Mouse (Mus musculus) activated CD4-positive, CD25-positive, alpha-beta regulatory T cell, adult 4 months (primary cell): ENCODE results near the gene Ncs1. TPM values are rescaled to one million over a fixed set of nuclear protein-coding genes. Genes with fewer than 3 reads are reported as not detected.

Source experiments
- ATAC-seq: one replicate; pipeline ENCODE4 v1.8.0; 2017
- polyA plus RNA-seq, 2 experiments: library from polyadenylated mRNA; unstranded; fragments of 100-300 nt; shearing (Covaris generic); gene quantifications; one replicate each; pipeline ENCODE4 v1.2.1; 2017

Ncs1 gene
- polyA plus RNA-seq, 2 experiments from 2014 or later: 0.53 to 1.4 TPM

DNA sequence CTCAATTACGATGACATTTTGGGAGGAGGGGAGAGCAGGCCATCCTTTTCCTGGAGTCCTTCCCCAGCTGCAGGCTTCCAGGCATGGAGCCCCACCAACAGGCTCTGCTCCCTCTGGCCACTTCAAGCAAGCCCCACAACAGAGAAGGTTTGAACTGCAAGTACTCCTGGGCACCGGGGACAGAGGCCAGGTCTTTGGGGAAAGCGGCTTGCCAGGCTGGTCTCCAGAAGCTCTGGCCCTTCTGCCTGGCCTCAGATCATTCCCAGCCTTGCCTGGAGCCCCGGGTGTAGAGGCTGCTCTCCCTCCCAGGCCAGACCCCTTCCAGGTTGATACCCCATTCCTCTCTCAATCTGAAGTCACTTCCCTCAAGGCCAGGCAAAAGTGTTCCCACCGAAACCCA lies 572 bp upstream of the Ncs1 start:
- ATAC-seq: no peak

DNA sequence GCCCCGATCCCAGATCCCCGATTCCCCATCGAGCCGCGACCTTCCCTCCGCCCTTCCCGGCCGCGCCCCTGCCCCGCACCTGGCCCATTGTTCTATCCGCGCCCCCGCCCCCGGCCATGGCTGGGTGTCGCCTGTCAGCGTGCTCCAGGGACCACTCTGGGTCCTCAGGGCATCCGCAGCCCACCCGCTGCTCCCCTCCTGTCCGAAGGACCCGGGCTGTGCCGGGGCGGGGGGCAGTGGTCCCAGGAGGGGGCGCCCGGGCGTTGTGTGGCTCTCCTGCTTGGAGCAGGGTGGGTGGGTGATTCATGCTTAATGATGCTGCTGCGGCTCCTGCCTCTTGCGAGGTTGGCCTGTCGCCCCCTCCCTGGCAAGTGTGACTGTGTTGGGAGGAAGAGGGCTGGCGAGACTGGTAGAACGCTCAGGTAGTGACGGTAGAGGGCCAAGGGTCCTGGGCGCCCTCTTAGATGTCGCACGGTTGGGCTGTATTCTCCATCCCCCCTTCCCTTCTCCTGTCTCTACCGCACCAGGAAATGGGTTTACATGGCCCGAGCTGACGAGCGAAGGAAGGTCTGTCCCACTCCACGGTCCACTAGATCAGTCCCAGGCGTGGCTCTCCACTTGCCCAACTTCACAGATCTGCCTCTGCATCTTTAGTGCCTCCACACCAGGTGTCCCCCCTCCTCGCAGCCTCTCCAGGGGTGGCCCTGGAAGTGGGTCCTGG lies 788 bp downstream of the Ncs1 start:
- ATAC-seq: no peak

- ATAC-seq: no peak
Measured at GRCm38 (mm10) chr2:31248856-31249255, 3.2 kb downstream of the Ncs1 start.

- ATAC-seq: no peak
Measured at GRCm38 (mm10) chr2:31252167-31252566, 6.5 kb downstream of the Ncs1 start.

DNA sequence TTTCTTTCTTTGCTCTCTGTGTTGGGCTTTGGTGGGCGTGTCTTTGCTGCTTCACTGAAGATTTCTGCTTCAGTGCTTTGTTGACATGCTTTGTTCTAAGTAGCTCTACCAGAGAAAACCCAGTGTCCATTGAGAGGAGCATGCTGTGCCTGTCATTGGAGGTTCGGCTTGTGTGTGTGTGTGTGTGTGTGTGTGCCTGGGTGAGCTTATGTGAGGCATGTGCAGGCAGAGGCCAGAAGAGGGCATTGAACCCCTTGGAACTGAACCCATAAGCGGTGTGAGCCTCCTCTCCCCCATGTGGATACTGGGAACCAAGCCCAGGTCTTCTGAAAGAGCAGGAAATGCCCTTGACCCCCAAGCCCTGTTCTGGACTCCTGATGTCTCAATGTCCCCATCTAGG lies 7.8 kb downstream of the Ncs1 start:
- no peak for ATAC-seq

DNA sequence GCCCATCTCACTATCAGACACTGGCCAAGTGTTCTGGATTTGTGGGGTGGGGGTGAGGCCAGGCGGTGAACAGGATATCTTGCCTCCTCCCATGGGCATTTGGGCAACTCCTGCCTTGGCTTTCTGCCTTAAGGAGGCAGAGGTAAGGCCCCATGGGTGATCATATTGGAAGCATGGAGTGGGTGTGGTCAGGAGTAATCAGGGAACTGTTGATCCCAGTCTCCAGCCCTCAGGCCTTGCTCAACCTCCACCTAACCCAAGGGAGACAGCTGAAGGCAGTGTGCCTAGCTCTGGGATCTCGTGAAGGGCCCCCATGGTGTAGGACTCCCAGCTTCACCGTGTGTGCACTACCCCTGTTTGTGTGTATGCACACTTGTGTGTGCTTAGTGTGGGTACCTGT lies 9.2 kb downstream of the Ncs1 start:
- no peak for ATAC-seq

GRCm38 (mm10) chr2:31255952-31256938 lies 10.6 kb downstream of the Ncs1 start:
- ATAC-seq: peak; percentile 98

DNA sequence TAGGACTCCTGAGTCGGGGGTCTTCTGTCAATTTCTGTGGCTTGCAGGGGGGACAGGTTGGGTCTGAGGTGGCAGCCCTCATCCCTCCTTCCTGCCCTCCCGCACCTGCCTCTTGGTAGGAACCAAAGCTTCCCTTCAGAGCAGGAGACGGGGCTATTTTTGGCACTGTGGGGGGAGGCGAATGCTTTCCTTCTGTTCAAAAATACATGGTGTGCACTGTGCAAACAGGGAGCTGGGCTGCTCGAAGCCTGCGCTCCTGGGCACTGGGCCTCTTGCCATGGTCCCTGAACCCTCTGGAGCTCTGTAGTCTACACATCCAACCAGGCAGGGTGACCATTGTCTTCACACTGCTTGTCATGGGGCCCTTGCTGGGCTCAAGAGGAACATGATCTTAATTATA lies 11.5 kb downstream of the Ncs1 start:
- no peak for ATAC-seq

DNA sequence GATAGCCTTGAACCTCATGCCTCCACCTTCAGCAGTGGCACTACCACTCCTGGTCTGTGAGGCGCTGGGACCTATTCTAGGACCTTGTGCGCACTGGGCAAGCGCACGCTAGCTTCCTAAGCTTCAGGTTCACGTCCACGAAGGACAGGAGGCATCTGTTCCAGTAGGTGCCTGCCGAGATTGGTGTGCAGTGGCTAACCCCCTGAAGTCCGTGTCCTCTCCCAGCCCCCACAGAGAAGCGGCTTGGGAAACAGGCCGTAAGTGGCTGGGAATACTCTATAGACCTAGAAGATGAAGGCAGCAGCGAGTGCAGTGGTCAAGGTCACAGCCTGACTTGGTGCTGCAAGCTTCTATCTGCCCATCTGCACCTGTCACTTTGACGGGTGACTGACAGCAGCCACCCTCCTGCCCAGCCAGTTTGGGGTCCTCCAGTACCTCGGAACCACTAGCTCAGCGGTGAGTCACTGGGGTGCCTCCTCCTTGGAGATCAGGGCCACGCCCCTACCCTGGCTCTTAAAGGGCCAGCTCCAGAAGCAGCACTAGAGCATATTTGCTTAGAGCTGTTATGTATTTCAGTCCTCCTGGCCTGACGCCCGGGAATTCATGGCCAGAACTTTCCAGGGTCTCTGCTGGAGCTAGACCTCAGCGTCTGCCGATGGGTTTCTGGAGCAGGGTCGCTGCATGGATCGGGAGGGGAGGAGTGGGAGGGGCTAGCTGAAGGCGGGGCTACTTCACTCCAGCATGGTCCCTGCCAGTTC lies 13.2 kb downstream of the Ncs1 start:
- ATAC-seq: peak; percentile 38

DNA sequence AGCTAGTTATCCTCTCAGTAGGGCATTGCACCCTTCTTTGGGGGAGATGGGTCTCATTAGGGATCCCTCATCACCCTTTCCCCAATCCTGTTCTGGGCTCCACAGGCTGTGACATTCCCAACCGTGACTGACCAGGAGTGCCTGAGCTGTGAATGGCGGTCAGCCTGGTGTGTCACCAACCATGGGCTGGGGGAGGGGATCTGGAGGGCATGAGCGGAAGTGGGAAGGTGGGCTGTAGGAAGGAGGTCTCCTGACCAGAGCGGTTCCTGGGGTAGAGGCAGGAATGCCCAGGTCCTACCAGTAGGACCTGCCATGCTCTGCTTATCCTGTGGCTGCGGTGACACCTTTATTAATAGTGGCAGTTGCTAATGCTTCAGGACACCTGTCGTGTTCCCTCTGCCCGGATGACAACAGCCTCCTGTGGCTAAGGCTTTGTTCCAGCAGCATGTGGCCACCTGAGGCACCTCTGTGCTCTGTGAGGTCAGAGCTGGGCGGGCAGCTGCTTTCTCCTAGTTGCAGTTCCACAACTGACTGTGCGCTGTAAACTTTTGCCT lies 13.8 kb downstream of the Ncs1 start:
- ATAC-seq: no peak

GRCm38 (mm10) chr2:31260549-31260948 lies 14.9 kb downstream of the Ncs1 start:
- ATAC-seq: no peak

DNA sequence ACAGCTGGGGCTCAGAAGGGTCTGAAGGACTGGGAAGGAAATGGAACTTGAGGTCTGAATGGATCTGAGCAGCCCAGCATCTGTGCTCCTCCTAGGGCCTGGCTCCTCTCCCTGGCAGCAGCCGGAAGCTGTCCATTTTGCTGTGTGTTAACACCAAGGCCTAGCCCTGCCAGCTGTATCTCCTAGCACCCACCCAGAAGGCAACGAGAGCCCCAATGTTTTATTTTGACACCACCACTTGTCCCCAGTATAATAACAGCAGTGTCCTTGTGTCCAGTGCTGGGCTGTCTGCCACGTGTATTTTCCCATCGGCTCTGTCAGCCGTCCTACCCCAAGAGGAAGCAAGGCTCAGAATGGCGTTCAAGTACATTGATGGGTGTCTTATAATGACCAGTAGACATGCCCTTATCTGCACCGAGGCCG lies 17.4 kb downstream of the Ncs1 start:
- ATAC-seq: no peak

DNA sequence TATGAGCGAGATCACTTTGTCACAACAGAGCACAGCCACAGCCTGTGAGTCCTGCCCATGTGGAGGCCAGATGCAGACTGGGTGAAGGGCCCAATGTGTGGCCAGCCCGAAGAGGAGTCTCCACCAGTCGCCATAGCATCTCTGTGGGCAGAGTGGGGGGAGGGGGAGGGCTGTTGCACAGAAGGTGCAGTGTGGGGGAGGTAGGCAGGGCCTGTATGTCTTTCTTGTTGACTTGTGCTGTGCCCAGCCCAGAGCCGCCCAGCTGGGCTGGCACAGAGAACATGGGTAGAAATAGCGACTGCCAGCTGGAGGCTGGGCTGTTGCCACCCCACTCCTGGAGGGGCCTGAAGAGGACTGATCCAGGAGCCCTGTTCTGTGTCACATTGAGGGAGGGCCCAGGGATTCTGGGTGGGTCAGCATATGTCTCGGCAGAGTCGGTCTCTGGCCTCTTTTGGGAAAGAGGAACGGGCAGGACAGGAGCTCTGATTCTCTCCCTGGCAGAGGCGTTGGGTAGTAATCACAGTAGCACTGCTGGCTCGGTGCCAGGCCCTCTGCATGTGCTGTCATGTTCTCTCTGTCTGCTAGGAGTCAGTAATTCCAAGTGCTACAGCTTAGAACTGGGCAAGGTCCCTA lies 18.2 kb downstream of the Ncs1 start:
- ATAC-seq: no peak

- no peak for ATAC-seq
Measured at GRCm38 (mm10) chr2:31267447-31267846, 21.8 kb downstream of the Ncs1 start.

- ATAC-seq: no peak
Measured at GRCm38 (mm10) chr2:31268631-31269030, 23.0 kb downstream of the Ncs1 start.

- ATAC-seq: no peak
Measured at GRCm38 (mm10) chr2:31269188-31269587, 23.6 kb downstream of the Ncs1 start.

GRCm38 (mm10) chr2:31269847-31270246 lies 24.2 kb downstream of the Ncs1 start:
- no peak for ATAC-seq

- ATAC-seq: no peak
Measured at GRCm38 (mm10) chr2:31270470-31270869, 24.8 kb downstream of the Ncs1 start.

DNA sequence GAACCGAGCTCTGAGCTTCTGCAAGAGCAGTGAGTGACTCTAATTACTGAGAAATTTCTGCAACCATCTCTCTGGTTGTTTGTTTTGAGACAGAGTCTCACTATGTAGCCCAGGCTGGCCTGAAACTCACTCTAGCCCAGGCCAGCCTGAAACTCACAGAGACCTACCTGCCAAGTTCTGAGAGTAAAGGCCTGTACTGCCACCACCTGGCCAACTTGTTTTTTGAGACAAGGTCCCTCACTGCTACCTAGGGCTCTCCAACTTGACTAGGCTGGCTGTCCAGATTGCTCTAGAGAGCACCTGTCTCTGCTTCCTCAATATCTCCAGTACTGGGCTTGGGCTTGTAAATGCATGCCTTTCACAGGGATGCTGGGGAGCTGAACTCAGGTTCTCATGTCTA lies 25.4 kb downstream of the Ncs1 start:
- no peak for ATAC-seq

DNA sequence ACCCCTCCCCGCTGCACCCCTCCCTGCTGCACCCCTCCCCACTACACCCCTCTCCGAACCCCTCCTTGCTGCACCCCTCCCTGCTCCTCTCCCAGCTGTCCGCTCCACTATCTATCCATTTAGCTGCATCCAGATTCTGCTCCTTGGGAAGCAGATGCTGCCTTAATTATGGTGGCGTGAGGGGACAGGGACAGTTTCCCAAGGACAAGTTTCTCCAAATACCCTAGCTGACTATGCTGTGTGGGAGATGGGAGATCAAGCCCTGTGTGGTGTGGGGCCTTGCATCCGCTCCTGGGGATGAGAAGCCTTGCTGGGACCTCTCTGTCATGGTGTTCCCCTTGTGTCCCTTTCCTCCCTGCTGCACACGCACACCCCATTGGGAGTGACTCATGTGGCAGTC lies 29.4 kb downstream of the Ncs1 start:
- ATAC-seq: no peak

DNA sequence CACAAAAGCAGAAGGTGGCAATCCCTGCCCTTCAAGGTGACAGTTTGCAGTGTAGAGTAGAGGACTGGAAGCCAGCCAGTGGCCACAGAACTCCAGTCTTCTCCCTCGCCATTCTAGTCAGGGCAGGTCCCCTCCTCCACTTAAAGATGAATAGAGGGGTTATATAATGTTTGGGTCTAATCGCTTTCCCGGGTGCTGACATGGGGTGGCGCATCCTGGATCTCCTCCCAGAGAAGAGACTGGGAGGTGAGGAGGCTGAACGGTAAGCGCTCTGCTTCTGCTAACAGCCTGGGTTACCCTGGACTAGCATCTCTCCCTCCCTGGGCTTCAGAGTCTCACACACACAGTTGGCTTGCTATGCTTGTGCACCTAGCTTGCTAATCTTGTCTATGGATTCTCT lies 32.2 kb downstream of the Ncs1 start:
- ATAC-seq: no peak

DNA sequence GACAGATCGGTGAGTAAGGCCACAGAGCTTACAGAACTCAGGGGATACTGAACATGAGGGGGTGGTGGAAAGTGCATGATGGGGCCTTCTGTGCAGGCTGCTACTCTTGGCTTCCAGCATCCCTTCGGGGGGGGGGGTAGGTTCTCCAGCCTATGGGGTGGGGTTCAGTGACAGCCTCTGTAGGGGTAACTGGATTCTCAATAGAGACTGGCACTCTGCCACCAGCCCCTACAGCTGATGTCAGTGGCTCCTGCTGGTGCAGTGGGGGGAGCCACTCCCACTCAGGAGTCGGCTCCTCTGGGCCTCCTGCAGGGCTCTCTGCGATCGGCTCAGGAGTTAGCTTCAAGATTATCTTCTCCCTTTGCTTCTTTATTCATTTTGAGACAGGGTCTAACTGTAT lies 32.9 kb downstream of the Ncs1 start:
- ATAC-seq: no peak
